Mouse (Mus musculus): ENCODE data around the gene Cacna1d.

Cacna1d gene

DNA sequence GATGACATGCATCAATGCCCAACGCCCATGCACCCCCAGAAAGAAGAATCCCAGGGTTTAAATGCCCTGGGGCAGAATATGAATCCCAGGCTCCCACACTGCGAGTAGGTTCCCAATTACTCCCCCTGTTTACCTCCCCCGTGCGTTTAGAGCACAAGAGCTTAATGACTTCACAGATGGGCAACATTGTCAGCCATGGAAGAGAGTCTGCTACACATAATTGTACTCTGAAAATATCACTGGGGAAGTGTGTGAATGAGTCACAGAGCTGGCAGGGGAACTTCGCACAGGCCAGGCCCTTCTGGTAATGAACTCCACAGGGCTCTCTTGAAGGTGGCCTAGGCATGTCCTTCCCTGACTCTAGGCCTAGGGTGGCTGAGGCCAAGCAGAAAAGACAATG, 125.4 kb downstream of the Cacna1d start:
- no peak for DNase-seq

- no peak for DNase-seq
Measured at GRCm38 (mm10) chr14:30363487-30364167, 127.6 kb downstream of the Cacna1d start.

DNA sequence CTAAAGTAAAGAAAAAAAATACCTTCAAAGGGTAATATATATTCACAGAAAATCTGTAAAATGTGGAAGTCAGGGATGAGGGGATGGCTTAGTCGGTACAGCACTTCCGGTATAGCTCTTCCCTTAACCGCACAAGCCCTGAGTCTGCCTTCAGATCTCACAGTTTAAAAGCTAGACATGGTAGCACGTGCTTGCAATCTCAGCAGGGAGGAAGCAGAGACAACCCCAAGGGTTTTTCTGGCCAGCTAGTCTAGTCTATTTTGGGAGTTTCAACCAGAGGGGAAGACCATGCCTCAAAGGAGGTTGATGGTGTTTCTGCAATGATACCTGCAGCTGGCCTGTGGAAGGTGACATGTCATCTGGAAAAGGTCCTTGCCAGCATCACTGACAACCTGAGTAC, 128.9 kb downstream of the Cacna1d start:
- DNase-seq, result no peak

DNA sequence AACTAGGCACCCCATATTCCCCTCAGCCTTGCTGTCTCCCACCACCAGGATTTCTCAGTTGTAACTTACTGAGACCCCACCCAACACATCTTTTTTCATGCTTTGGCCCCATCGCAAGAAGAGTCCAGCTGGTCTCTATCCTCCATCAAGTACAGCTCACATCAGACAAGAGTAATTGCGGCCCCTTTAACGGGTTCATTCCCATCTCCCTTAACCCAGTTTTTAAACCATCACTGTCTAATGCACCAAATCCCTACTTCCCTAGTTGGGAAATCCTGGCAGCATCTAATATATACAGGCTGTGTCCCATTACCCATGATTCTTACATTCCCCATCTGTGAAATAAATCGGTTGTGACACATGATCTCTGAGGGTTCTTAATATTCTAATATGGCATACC, 130.8 kb downstream of the Cacna1d start:
- no peak for DNase-seq

GRCm38 (mm10) chr14:30360004-30360403, 131.3 kb downstream of the Cacna1d start:
- DNase-seq, result no peak

- DNase-seq, result no peak
Measured at GRCm38 (mm10) chr14:30358028-30358427, 133.2 kb downstream of the Cacna1d start.

DNA sequence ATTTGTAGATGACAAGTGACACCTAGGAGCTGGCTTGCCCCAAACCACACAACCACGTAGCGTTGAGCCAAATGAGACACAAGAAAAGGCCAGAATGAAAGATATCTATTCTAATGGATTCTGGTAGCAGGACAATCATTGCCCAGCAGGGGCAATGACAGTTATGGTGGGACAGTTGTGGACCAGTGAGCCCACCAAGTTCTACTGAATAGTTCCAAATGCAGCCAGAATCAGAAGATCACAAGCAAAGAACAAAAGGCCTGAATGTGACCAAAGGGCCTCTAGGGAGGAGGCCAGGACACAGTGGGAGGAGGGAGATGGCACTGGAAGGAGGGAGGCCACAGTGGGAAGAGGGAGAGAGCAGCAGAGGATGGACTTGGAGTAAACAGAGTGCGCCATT, 134.8 kb downstream of the Cacna1d start:
- DNase-seq, result no peak

DNA sequence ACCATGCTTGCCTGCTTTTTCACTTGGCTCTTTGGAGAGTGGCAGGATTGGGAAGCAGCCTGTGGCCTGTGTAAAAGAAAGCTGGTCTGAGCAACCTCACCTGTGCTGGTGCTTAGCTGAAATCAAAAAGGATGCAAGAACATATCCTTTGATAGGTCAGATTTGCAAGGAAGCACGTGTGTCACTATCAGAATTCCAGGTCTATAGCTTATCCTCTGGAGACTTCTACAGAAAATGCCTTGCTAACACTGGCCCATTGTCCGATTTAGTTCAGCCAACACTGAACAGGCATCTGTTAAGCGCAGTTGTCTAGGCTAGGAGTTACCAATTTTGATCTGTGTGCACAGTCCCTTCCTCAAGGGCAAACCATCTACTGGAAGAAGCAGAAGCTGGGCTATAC, 136.5 kb downstream of the Cacna1d start:
- DNase-seq, result no peak

- DNase-seq, result no peak
Measured at GRCm38 (mm10) chr14:30354127-30354463, 137.2 kb downstream of the Cacna1d start.

DNA sequence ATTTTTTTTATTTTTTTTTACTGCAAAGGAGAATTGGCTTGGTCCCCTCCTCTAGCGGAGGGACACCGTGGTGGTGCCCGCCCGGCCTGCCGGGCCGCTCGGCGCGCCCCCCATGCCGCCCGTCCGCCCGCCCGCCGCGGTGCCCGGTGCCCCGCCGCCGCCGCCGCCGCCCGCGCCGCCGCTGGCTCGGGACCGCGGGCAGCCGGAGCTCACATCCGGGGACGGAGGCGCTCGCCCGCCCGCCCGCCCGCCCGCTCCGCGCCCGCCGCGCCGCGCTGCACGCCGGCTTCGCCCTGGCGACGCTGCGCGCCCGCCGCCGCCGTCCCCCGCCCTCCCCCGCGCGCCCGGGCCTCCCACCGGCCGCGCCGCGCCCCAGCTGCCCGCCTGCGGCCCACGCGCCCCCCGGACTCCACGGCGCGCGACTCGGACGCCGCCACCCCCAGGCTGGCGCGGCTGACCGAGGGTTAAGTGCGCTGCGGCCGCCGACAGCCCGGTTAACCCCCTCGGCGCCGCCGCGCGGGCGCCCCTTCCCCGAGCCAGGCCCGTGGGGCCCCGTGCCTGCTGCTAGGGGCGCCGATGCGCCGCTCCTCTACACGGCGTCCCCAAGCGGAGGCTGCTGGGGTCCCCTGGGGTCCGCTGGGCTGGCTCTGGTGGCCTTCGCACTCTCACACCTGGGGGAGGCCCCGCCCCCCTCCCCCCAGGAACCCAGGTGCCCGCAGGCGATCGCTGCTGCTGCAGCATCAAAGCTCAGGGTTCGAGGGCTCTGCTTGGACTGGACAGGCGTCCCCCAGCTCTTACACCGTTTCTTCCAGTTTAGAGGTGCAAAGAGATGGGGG, 137.7 kb downstream of the Cacna1d start:
- DNase-seq, result peak; percentile 7 to 45

DNA sequence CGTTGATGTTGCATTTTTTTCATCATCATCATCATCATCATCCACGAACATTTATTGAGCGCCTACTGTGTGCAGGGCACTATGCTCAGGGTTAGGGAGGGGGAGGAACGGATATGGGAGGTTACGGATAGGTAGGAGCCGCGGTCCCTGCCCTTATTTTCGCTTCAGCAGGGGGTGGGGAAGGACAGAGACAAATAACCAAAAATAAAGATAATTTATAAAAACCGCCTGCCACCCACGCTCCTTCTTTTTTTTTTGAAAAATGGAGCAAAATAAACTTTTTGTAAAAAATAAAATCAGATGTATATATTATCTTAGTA, 138.3 kb downstream of the Cacna1d start:
- no peak for DNase-seq

GRCm38 (mm10) chr14:30352061-30352950, 138.9 kb downstream of the Cacna1d start:
- DNase-seq, result peak; percentile 35 to 69

- no peak for DNase-seq
Measured at GRCm38 (mm10) chr14:30350285-30350684, 141.0 kb downstream of the Cacna1d start.

- peak; percentile 71 to 73 for DNase-seq
Measured at GRCm38 (mm10) chr14:30344948-30345865, 146.0 kb downstream of the Cacna1d start.

- no peak for DNase-seq
Measured at GRCm38 (mm10) chr14:30343740-30344139, 147.5 kb downstream of the Cacna1d start.

DNA sequence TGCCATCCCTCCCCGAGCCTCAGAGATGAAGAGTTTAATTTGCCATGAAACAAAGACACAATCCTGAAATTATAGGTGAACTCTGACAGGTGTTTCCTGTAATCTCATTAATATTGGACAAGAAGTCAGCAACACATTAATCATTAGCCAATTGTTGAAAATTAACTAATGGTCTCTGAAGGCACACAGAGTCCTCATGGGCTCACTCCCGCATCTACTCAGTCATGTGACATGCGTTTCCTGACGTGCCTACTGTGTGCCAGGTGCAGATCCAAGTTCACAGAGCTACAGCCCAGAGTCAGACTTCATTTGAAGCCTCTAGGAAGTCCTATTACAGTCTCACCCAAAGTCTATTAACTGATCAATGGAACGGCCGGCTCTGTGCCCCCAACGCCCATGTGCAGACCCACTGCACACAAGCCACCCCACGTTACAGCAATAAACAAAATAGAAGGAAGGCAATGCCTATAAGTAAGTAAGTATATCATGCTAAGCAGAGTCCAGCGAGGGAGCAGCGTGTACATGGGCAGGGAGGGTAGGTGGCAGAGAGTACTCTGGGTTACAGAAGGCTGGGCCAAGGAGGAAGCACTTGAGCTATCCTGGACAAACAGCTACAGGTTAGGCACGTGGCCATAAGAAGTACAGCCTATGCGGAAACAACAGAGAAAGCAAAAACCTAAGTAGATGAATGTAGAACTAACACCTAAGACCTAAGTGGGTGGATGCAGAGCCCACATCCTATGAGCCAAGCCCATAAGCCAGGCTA, 149.2 kb downstream of the Cacna1d start:
- peak; percentile 57 to 81 for DNase-seq

GRCm38 (mm10) chr14:30340140-30340539, 151.1 kb downstream of the Cacna1d start:
- no peak for DNase-seq

GRCm38 (mm10) chr14:30331856-30332255, 159.4 kb downstream of the Cacna1d start:
- no peak for DNase-seq

GRCm38 (mm10) chr14:30330416-30331181, 160.7 kb downstream of the Cacna1d start:
- DNase-seq, result no peak

GRCm38 (mm10) chr14:30329109-30329508, 162.1 kb downstream of the Cacna1d start:
- no peak for DNase-seq

DNA sequence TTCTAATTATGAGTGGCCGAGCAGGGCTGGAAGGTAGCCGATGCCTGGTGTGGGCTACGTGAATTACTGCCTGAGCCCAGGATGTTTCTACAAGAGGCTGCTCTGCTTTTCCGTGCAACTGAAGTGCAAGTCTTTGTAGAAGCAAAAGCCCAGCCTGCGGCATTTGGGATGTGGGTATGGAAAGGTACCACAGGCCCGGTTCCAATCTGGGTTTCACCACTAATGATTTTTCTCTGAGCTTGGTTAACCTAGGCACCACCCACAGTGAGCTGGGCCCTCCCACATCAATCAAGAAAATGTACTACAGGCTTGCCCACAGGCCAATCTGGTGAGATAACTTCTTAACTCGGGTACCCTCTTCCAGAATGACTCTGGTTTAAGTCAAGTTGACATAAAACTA, 163.8 kb downstream of the Cacna1d start:
- no peak for DNase-seq

Measured in kidney, postnatal 25 days (tissue).